Mouse (Mus musculus) hindbrain, embryonic 15.5 days (tissue): Measurements from ENCODE around the gene Ngly1. TPM values are rescaled to one million over a fixed set of nuclear protein-coding genes. Genes with fewer than 3 reads are reported as not detected.

Experiments
- ATAC-seq: fragments of 200-750 bp; cut with Nextera tagmentation; 2 replicates; pipeline ENCODE4 v1.8.0; 2017; ENCODE audit warnings: low read depth, moderate number of reproducible peaks, moderate TSS enrichment; ENCODE audit not compliant: low FRiP score
- H3K27ac ChIP-seq: fragments of 300-500 bp; sonication (generic); replicated peaks from 2 replicates; pipeline ENCODE4 v1.5.1; 2015; ENCODE audit warnings: mild to moderate bottlenecking, inconsistent platforms
- H3K27me3 ChIP-seq: fragments of 300-500 bp; sonication (generic); 2 replicates; pipeline ENCODE4 v1.6.1; 2015; ENCODE audit warnings: control low read depth, inconsistent platforms
- H3K36me3 ChIP-seq: fragments of 300-500 bp; sonication (generic); 2 replicates; pipeline ENCODE4 v1.6.1; 2015; ENCODE audit warnings: control low read depth, inconsistent platforms
- H3K4me1 ChIP-seq: fragments of 300-500 bp; sonication (generic); replicated peaks from 2 replicates; pipeline ENCODE4 v1.6.1; 2015; ENCODE audit warnings: control low read depth, inconsistent platforms
- H3K4me2 ChIP-seq: fragments of 300-500 bp; sonication (generic); 2 replicates; pipeline ENCODE4 v1.6.1; 2015; ENCODE audit warnings: moderate library complexity, mild to moderate bottlenecking, inconsistent platforms
- H3K4me3 ChIP-seq: fragments of 300-500 bp; sonication (generic); 2 replicates; pipeline ENCODE4 v1.5.1; 2015; ENCODE audit warnings: mild to moderate bottlenecking, inconsistent platforms
- H3K9ac ChIP-seq: fragments of 300-500 bp; sonication (generic); 2 replicates; pipeline ENCODE4 v1.6.1; 2015; ENCODE audit warnings: inconsistent platforms
- H3K9me3 ChIP-seq: fragments of 300-500 bp; sonication (generic); 2 replicates; pipeline ENCODE4 v1.6.1; 2016; ENCODE audit warnings: control low read depth, inconsistent platforms
- WGBS: fragments of 180-500 bp; shearing (Covaris S2); methylation state at CpG from one replicate; pipeline ENCODE4 v1.1.7; 2015; 5-methylcytosine and 5-hydroxymethylcytosine counted together
- polyA plus RNA-seq: library from polyadenylated mRNA; unstranded; fragments of >200 nt; fragmentation: Nextera tagmentation; extraction: Ambion mirVana; gene quantifications from 2 replicates; pipeline ENCODE4 v1.2.1, GENCODE M21; 2015

Gene Ngly1
- polyA plus RNA-seq, 1 experiment from 2014 or later: 27.5 TPM

DNA sequence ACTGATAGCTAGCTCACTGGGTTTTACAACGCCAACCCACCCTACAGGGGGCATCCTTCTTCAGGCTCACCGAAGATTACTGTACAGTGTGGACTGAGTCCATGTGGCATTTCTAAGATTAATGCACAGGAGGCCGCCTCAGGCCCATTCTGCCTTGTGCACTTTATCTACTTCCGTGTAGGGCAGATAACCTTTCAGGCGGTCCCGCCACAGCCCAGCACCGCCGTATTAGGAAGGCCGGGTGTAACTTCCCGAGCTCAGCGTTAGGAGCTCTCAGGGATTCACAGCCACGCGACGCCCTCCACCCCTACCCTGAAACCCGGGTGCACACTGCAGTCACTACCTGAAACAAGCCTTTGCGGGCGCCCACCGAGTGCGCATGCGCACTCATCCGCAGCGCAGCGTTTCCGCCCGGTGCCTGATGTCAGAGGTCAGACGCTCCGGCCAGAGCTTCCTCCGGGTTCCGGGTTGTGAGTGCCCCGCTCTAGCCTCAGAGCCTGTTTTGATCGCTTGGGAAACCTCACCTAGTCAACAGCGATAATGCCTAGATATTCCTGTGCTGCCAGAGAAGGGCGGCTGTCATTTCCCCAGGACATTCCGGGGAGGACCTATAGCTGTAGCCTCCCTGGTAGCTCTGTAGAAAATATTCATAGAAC lies 6.0 kb upstream of the Ngly1 start:
- peak; percentile 92 for ATAC-seq
- Histone ChIP-seq H3K36me3 (no peaks in the 10 kb centered on the region), H3K27ac (peak overlapping the region; percentile 64), H3K9ac (peak overlapping the region; percentile 68), H3K4me1 (peaks cover 12% of the 10 kb centered on the region), H3K4me3 (peak overlapping the region; percentile 46), H3K27me3 (no peaks in the 10 kb centered on the region), H3K9me3 (no peaks in the 10 kb centered on the region), H3K4me2 (peak overlapping the region; percentile 78)
- 3% methylated on average over 34 of the region's 34 CpGs for WGBS

DNA sequence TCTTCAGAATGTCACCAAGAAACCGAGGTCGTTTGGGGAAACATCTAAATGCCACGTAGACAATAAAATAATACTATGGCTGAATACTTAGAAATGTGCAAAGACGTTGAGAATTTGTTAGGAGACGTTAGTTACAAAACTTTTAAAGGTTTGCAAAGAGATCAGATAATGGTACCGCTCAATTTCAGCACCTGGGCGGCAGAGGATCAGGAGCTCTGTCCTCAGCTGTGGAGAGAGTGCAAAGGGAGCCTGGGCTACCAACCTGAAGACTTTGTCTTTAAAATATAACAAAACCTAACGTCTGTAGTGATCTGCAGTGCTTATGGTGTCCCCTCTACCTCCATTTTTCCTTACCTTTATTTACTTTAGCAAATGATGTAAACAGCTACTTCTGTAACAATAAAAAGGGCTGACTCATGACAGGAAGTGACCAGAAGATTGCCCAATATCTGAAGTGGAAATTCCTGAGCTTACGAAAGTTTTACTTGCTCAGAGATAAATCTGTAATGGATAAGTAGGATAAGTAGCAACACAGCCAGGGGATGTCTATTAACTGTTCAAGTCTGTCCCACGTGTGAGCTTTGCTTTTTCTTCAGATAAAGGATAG lies 5.4 kb upstream of the Ngly1 start:
- ATAC-seq: no peak
- WGBS: 21% methylated on average over 10 of the region's 10 CpGs

DNA sequence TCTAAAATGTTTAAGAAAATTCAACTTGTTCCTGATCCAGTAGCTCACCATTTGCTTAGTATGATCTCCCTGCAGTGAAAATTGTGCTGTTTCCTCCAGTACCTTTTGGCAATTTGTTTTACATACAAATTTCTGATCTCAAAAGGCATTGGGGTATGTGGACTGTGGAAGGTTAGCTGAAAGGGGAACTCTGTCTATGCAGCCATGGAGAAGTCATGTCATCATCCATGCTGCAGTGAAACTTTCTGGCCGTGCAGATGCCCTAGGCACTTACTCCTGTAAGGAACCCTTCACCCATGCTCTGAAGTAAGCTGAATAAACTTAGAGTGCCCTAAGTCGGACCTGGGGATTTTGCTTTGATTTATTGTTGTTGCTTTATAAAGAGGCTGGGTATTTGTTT lies 4.7 kb upstream of the Ngly1 start:
- H3K36me3 ChIP-seq: no peaks in the 10 kb centered on the region
- no peak overlapping the region for H3K4me2 ChIP-seq
- no peak overlapping the region for H3K27ac ChIP-seq
- H3K4me1 ChIP-seq: peaks cover 18% of the 10 kb centered on the region
- ATAC-seq: no peak
- H3K27me3 ChIP-seq: no peaks in the 10 kb centered on the region
- no peak overlapping the region for H3K9ac ChIP-seq
- H3K4me3 ChIP-seq: no peak overlapping the region
- no peaks in the 10 kb centered on the region for H3K9me3 ChIP-seq
- whole genome bisulfite sequencing: 60% methylated on average over 2 of the region's 2 CpGs

More for the DNA sequence above, 5.4 kb upstream of the Ngly1 start:
- Histone ChIP-seq H3K9me3 (no peaks in the 10 kb centered on the region), H3K4me1 (peaks cover 17% of the 10 kb centered on the region), H3K9ac (peak overlapping the region; percentile 68), H3K4me3 (peak overlapping the region; percentile 46), H3K36me3 (no peaks in the 10 kb centered on the region), H3K27ac (peak overlapping the region; percentile 64), H3K27me3 (no peaks in the 10 kb centered on the region), H3K4me2 (peak overlapping the region; percentile 78)

DNA sequence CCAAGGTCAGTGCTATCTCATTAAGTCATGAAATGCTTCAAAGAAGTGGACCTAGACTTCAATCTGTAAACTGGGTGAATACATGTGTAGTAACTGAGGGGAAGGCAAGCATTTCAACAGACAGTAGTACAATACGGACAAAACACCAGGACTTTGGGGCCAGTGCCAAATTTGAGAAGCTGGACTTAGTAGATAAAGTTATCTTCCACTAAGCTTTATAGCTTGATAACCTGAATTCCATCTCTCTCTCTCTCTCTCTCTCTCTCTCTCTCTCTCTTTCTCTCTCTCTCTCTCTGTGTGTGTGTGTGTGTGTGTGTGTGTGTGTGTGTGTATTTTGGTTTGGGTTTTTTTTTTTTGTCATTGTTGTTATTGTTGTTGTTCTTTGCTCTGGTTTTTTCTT lies 4.0 kb upstream of the Ngly1 start:
- WGBS: 76% methylated on average over 1 of the region's 1 CpGs
- no peak overlapping the region for H3K4me3 ChIP-seq
- no peak overlapping the region for H3K27ac ChIP-seq
- H3K36me3 ChIP-seq: no peaks in the 10 kb centered on the region
- no peak overlapping the region for H3K9ac ChIP-seq
- no peak overlapping the region for H3K4me2 ChIP-seq
- peaks cover 24% of the 10 kb centered on the region for H3K4me1 ChIP-seq
- H3K27me3 ChIP-seq: no peaks in the 10 kb centered on the region
- ATAC-seq: no peak
- no peaks in the 10 kb centered on the region for H3K9me3 ChIP-seq

DNA sequence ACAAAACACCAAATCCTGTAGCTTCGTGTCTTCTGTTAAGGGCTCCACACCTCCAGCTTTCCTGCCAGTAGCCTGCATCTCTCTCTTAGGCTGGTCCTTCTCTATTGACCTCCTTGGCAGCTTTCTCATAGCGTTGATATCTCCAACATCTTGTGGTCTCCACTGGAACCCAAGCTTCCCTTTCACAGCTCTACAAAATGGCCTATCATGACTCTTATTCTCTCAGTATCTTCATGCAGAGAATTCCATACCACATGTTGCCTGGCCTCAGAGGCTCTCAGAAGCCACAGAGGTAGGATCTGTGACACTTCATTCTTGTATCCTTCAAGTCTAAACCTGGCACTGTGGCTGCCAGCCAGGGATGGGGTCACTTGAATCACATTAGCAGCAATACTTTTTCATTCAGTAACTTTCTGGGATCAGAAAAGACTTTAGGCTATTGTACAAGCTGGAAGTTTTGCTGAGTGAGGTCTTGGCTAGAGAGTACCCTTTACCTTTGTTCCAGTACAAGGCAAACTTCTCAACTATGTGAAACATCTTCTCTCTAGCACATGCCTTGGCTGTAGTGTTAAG lies 2.7 kb upstream of the Ngly1 start:
- peaks cover 30% of the 10 kb centered on the region for H3K4me1 ChIP-seq
- no peak overlapping the region for H3K9ac ChIP-seq
- H3K4me3 ChIP-seq: no peak overlapping the region
- ATAC-seq: no peak
- no peaks in the 10 kb centered on the region for H3K27me3 ChIP-seq
- no peak overlapping the region for H3K27ac ChIP-seq
- 83% methylated on average over 2 of the region's 2 CpGs for WGBS
- no peaks in the 10 kb centered on the region for H3K9me3 ChIP-seq
- H3K36me3 ChIP-seq: no peaks in the 10 kb centered on the region
- H3K4me2 ChIP-seq: no peak overlapping the region

DNA sequence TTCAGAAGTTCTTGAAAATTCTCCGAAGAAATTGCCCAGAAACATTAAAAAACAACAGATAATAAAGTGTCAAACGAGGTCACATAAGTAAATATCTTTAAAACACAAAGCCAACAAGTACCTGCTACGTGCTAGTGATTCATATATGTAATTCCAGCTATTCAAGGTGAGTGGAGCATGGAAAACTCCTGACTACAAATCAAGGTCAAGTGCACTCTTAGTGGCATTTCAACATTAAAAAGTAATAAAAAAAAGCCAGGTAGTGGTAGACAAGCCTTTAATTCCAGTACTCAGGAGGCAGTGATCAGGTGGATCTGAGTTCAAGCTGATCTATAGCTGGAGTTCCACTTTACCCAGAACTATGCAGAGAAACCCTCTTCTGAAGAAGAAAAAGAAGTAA lies 945 bp upstream of the Ngly1 start:
- 0 out of 2 replicates have a peak overlapping the region, but pooled peaks have one; percentile 97 for H3K4me3 ChIP-seq
- no peaks in the 10 kb centered on the region for H3K27me3 ChIP-seq
- H3K4me2 ChIP-seq: peak overlapping the region; percentile 93
- no peak overlapping the region for H3K9ac ChIP-seq
- ATAC-seq: no peak
- H3K36me3 ChIP-seq: no peaks in the 10 kb centered on the region
- no peaks in the 10 kb centered on the region for H3K9me3 ChIP-seq
- 73% methylated on average over 3 of the region's 3 CpGs for WGBS
- no peak overlapping the region for H3K27ac ChIP-seq
- H3K4me1 ChIP-seq: peaks cover 26% of the 10 kb centered on the region

DNA sequence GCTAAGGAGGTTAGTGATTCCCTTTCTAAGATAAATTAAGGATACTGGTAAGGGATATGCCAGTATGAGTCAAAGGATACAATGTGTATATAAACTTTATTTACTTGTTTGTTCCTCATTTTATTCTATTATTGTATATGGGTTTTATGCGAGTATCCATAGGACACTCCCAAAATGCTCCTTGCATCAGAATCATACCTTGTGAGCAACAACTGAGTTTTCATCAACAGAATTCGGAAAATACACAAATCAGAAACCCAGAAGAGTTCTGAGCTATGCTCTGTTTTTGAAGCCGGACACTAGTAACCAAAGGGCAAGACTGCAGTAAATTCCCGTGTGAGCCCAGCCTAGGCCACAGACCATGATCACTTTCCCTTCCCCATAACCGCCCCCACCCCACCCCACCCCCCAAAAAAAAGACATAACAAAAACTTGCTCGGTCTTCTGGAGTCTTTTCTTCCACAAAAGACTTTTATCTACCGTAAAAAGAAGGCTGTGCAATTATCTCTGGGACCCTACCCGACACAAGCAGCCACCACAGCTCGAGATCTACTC lies 400 bp upstream of the Ngly1 start:
- H3K36me3 ChIP-seq: no peaks in the 10 kb centered on the region
- no peaks in the 10 kb centered on the region for H3K27me3 ChIP-seq
- H3K27ac ChIP-seq: no peak overlapping the region
- peak overlapping the region; percentile 97 for H3K4me3 ChIP-seq
- H3K4me1 ChIP-seq: peaks cover 23% of the 10 kb centered on the region
- 20% methylated on average over 9 of the region's 9 CpGs for WGBS
- peak overlapping the region; percentile 93 for H3K4me2 ChIP-seq
- ATAC-seq: peak; percentile 51; the same call in 1 of the 2 replicates
- no peaks in the 10 kb centered on the region for H3K9me3 ChIP-seq
- H3K9ac ChIP-seq: peak overlapping the region; percentile 98

DNA sequence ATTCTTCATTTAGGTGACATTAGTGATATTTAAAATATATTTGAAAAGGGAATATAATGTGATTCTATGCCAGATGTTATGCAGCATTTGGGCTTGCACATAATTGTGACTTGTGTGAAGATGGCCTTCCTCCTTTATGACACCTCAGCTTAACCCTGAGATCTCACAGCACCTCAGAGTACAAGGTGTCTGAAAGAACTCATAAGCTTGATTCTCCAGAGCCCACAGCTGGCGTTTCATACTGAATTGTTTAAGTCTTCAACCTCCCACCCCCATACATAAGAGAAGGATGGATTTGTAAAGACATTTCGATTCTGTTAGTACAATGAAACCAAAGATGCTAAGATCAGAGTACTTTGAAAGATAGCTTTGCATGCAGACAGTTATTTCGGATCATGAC lies 1.0 kb downstream of the Ngly1 start:
- Histone ChIP-seq H3K27me3 (no peaks in the 10 kb centered on the region), H3K9ac (peak overlapping the region; percentile 98), H3K4me1 (peaks cover 18% of the 10 kb centered on the region), H3K9me3 (no peaks in the 10 kb centered on the region), H3K4me2 (peak overlapping the region; percentile 93), H3K36me3 (0 out of 2 replicates have a peak, but pooled peaks cover under 1% of the 10 kb centered on the region), H3K4me3 (peak overlapping the region; percentile 97), H3K27ac (no peak overlapping the region)
- 65% methylated on average over 3 of the region's 3 CpGs for WGBS
- ATAC-seq: no peak

DNA sequence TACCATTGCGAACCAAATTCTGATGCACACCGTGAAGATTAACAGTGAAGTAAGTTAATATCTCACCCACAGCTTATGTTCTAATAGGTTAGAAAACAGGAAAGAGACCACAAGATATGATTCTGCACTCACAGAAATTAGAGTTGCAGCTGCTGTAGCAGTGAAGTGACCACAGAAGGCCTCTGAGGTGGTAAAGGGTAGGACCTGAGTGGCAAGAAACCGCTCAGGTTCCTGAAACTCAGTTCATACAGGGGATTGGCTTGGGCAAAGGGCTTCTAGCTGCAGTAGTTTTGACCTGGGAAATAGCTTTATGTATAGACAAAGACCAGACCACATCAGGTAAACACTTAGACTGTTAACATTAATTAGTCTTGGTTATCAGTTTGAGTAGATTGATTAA lies 6.7 kb downstream of the Ngly1 start:
- 94% methylated on average over 3 of the region's 3 CpGs for WGBS
- no peak for ATAC-seq
- no peak overlapping the region for H3K9ac ChIP-seq

DNA sequence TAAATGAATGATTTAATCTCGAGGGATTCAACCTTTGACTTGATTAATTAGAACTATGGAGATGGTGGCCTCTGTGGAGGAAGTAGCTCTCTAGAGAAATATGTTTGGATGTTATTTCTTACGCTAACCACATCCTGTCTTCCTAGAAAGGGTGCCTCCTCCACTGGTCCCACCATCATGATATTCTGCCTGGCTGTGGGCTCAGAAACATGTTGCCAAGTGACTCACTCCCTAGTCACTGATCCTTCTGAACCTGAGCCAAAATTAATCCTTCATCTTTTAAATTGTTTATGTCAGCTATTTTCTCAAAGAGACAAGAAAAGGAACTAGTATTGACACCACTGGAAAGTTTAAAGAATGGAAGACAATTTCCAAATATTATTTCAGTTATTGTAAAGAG lies 7.1 kb downstream of the Ngly1 start:
- WGBS: 79% methylated on average over 2 of the region's 2 CpGs
- Histone ChIP-seq H3K4me1 (no peaks in the 10 kb centered on the region), H3K4me2 (no peak overlapping the region), H3K36me3 (peaks cover 16% of the 10 kb centered on the region), H3K27ac (no peak overlapping the region), H3K9me3 (no peaks in the 10 kb centered on the region), H3K9ac (no peak overlapping the region), H3K27me3 (no peaks in the 10 kb centered on the region), H3K4me3 (no peak overlapping the region)
- no peak for ATAC-seq

More for the DNA sequence above, 6.7 kb downstream of the Ngly1 start:
- Histone ChIP-seq H3K4me1 (peaks cover under 1% of the 10 kb centered on the region; the same call in 1 of the 2 replicates), H3K4me2 (no peak overlapping the region), H3K4me3 (no peak overlapping the region), H3K27me3 (no peaks in the 10 kb centered on the region), H3K9me3 (no peaks in the 10 kb centered on the region), H3K27ac (no peak overlapping the region), H3K36me3 (peaks cover 16% of the 10 kb centered on the region)

DNA sequence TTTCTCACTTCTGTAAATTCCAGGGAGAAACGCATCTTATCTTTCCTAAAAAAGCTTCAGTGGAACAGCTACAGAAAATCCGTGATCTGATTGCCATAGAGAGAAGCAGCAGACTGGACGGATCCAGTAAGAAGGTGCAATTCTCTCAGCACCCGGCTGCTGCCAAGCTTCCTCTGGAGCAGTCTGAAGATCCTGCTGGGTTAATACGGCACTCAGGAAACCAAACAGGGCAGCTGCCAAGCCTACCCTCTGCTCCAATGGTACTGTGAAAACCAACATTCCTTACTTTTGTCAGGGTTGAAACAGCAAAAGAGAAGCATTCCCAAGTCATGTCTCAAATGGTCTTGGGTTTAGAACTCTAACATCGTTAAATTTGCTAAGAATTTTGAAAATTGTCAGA lies 11.5 kb downstream of the Ngly1 start:
- Histone ChIP-seq H3K9ac (no peak overlapping the region), H3K27me3 (no peaks in the 10 kb centered on the region), H3K9me3 (no peaks in the 10 kb centered on the region), H3K4me3 (no peak overlapping the region), H3K36me3 (peaks cover 14% of the 10 kb centered on the region), H3K4me1 (no peaks in the 10 kb centered on the region), H3K27ac (no peak overlapping the region), H3K4me2 (no peak overlapping the region)
- 71% methylated on average over 6 of the region's 6 CpGs for WGBS
- ATAC-seq: no peak

DNA sequence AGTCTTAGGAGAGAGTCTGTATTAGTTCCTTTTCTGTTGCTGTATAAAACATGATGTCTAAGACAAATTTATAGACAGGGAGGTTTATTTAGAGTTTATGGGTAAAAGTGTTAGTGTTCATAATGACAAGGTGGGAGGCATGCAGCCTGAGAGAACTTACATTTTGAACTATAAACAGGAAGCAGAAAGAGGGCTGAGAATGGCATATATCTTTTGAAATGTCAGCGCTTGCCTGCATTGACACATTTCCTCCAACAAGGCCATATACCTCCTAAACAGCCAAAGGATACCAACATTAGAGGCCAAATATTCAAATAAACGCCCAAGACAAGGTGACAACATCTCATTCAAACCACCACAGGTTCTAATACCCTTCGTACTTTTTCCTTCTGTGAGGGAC lies 12.8 kb downstream of the Ngly1 start:
- Histone ChIP-seq H3K4me3 (no peak overlapping the region), H3K36me3 (peaks cover 11% of the 10 kb centered on the region), H3K4me1 (no peaks in the 10 kb centered on the region), H3K27ac (no peak overlapping the region), H3K9ac (no peak overlapping the region), H3K27me3 (no peaks in the 10 kb centered on the region), H3K9me3 (no peaks in the 10 kb centered on the region), H3K4me2 (no peak overlapping the region)
- ATAC-seq: no peak
- 86% methylated on average over 3 of the region's 3 CpGs for WGBS
